Mouse (Mus musculus) thymus, postnatal 0 days (tissue): Measurements from ENCODE around the gene Sorbs2. TPM values are rescaled to one million over a fixed set of nuclear protein-coding genes. Genes with fewer than 3 reads are reported as not detected.
"Not testable (repeated sequence)": the region's sequence is repeated elsewhere in the genome, so short reads cannot be mapped to it uniquely, and the experiment has no call there.

Source experiments
- DNase-seq: peaks from one replicate; pipeline ENCODE4 v3.0.0-alpha.2; 2015; ENCODE audit warnings: low spot score
- polyA plus RNA-seq: library from polyadenylated mRNA; unstranded; fragments of >200 nt; fragmentation: Nextera tagmentation; extraction: Ambion mirVana; gene quantifications from 2 replicates; pipeline ENCODE4 v1.2.1, GENCODE M21; 2015

The Sorbs2 gene
- polyA plus RNA-seq, 1 experiment from 2014 or later = 2.1 TPM

GRCm38 (mm10) chr8:45829985-45830548, 322.5 kb downstream of the Sorbs2 start:
- DNase-seq = no peak

- no peak for DNase-seq
These were observed 326.3 kb downstream of the Sorbs2 start for GRCm38 (mm10) chr8:45833896-45834295.

GRCm38 (mm10) chr8:45843306-45843705, 335.7 kb downstream of the Sorbs2 start:
- no peak for DNase-seq

GRCm38 (mm10) chr8:45844097-45844885, 336.7 kb downstream of the Sorbs2 start:
- DNase-seq = no peak

GRCm38 (mm10) chr8:45844911-45845481, 337.4 kb downstream of the Sorbs2 start:
- DNase-seq = no peak

GRCm38 (mm10) chr8:45845906-45846305, 338.3 kb downstream of the Sorbs2 start:
- DNase-seq = no peak

- no peak for DNase-seq
These were observed 347.5 kb downstream of the Sorbs2 start for GRCm38 (mm10) chr8:45855118-45855517.

GRCm38 (mm10) chr8:45857734-45858133, 350.1 kb downstream of the Sorbs2 start:
- DNase-seq = no peak

GRCm38 (mm10) chr8:45858391-45858790, 350.8 kb downstream of the Sorbs2 start:
- no peak for DNase-seq

GRCm38 (mm10) chr8:45871587-45871986, 364.0 kb downstream of the Sorbs2 start:
- DNase-seq = not testable (repeated sequence)

GRCm38 (mm10) chr8:45872077-45872476, 364.5 kb downstream of the Sorbs2 start:
- no peak for DNase-seq

GRCm38 (mm10) chr8:45874945-45875626, 367.5 kb downstream of the Sorbs2 start:
- DNase-seq = no peak

- no peak for DNase-seq
These were observed 368.8 kb downstream of the Sorbs2 start for GRCm38 (mm10) chr8:45876397-45876796.

Other genes starting within 250 kb of the Sorbs2 start
- not detected in 2 replicates for gene F11, start 245.8 kb upstream of the Sorbs2 start, polyA plus RNA-seq
- not detected in 2 replicates for gene Klkb1, start 212.9 kb upstream of the Sorbs2 start, polyA plus RNA-seq
- not detected in 2 replicates for gene Gm45753, start 199.3 kb upstream of the Sorbs2 start, polyA plus RNA-seq
- 1.8 and 2.0 TPM in 2 replicates for gene Cyp4v3, start 174.6 kb upstream of the Sorbs2 start, polyA plus RNA-seq
- gene Fam149a, start 125.5 kb upstream of the Sorbs2 start, polyA plus RNA-seq = 1.1 and 1.3 TPM in 2 replicates
- gene Tlr3, start 96.7 kb upstream of the Sorbs2 start, polyA plus RNA-seq = 1.5 and 1.8 TPM in 2 replicates